Comparison of ENCODE assay signal across 18 mouse cellular contexts in genomic region chr4:139247966-139248365, GRCm38 (mm10). TPM values are rescaled to one million over a fixed set of nuclear protein-coding genes. Genes with fewer than 3 reads are reported as not detected.
DNase-seq lines count a peak whose midpoint lies in the region; ATAC-seq and TF ChIP-seq lines count a peak whose summit lies in the region.
"Had no signal": no experiment of that assay in that cellular context is flagged by ENCODE, and none has a peak within 500 bp of the region (broad histone marks: within the 10 kb centered on the region; RNA-seq: fewer than 3 reads in every experiment).

No protein-coding gene starts in this region.

- H3K36me3 ChIP-seq in forebrain, embryonic 10.5 days (replicated peaks), result peaks cover 12% of the 10 kb centered on the region
- no peaks in the 10 kb centered on the region for H3K36me3 ChIP-seq in forebrain, embryonic 15.5 days
- H3K36me3 ChIP-seq in limb, embryonic 15.5 days, result 0 out of 2 replicates have a peak, but pooled peaks cover 1% of the 10 kb centered on the region

- H3K27me3 ChIP-seq in forebrain, embryonic 10.5 days (ENCODE audit: poor library complexity, severe bottlenecking), result no peaks in the 10 kb centered on the region
- H3K27me3 ChIP-seq in forebrain, embryonic 15.5 days, result no peaks in the 10 kb centered on the region
- no peaks in the 10 kb centered on the region for H3K27me3 ChIP-seq in limb, embryonic 15.5 days
- H3K27me3 ChIP-seq: forebrain, embryonic 13.5 days; liver, embryonic 15.5 days; megakaryocyte, embryonic 14.5 days; neural tube, embryonic 12.5 days had no signal

- TF ChIP-seq CTCF in layer of hippocampus, adult 2 months (conservative IDR thresholded peaks at IDR 0.05), result no peak
- no peak for TF ChIP-seq CTCF in embryonic fibroblast, embryonic 13.5 days (IDR thresholded peaks at IDR 0.05; ENCODE audit: borderline replicate concordance, insufficient read depth, low read length)

- 87% methylated on average over 7 of the region's 7 CpGs for WGBS in forebrain, embryonic 10.5 days
- 90% methylated on average over 7 of the region's 7 CpGs for WGBS in forebrain, embryonic 15.5 days
- WGBS in limb, embryonic 15.5 days, result 52% methylated on average over 7 of the region's 7 CpGs

- H3K9ac ChIP-seq in forebrain, embryonic 15.5 days (replicated peaks), result no peak overlapping the region
- H3K9ac ChIP-seq in limb, embryonic 15.5 days, result no peak overlapping the region
- H3K9ac ChIP-seq: forebrain, embryonic 13.5 days; liver, embryonic 15.5 days; neural tube, embryonic 12.5 days had no signal

- H3K27ac ChIP-seq in forebrain, embryonic 10.5 days, result peak overlapping the region; percentile 78
- H3K27ac ChIP-seq in forebrain, embryonic 15.5 days (replicated peaks), result no peak overlapping the region
- H3K27ac ChIP-seq in layer of hippocampus, adult 2 months, result peak overlapping the region; percentile 32; the same call in 1 of the 2 replicates
- H3K27ac ChIP-seq in embryonic fibroblast, embryonic 13.5 days (ENCODE audit: insufficient read depth, low read length), result peak overlapping the region; percentile 3; the same call in 1 of the 2 replicates
- H3K27ac ChIP-seq in limb, embryonic 15.5 days, result peak overlapping the region; percentile 80; the same call in 1 of the 2 replicates
- H3K27ac ChIP-seq: forebrain, embryonic 13.5 days; liver, embryonic 15.5 days; neural tube, embryonic 12.5 days had no signal

- H3K4me2 ChIP-seq in forebrain, embryonic 15.5 days (replicated peaks), result no peak overlapping the region
- no peak overlapping the region for H3K4me2 ChIP-seq in limb, embryonic 15.5 days
- H3K4me2 ChIP-seq: forebrain, embryonic 13.5 days; liver, embryonic 15.5 days; neural tube, embryonic 12.5 days had no signal

- no peak for ATAC-seq in forebrain, embryonic 15.5 days (replicated peaks)
- no peak for ATAC-seq in limb, embryonic 15.5 days (ENCODE audit: insufficient number of reproducible peaks, low FRiP score, low TSS enrichment, low read depth)
- ATAC-seq: forebrain, embryonic 13.5 days had no signal

- H3K9me3 ChIP-seq in forebrain, embryonic 10.5 days, result no peaks in the 10 kb centered on the region
- no peaks in the 10 kb centered on the region for H3K9me3 ChIP-seq in forebrain, embryonic 15.5 days
- H3K9me3 ChIP-seq in limb, embryonic 15.5 days, result no peaks in the 10 kb centered on the region
- H3K9me3 ChIP-seq: forebrain, embryonic 13.5 days; liver, embryonic 15.5 days; megakaryocyte, embryonic 14.5 days; neural tube, embryonic 12.5 days had no signal

- no peak for TF ChIP-seq POLR2A in embryonic fibroblast, embryonic 13.5 days (IDR thresholded peaks at IDR 0.05; ENCODE audit: low read depth, low read length)

- H3K4me1 ChIP-seq in forebrain, embryonic 10.5 days, result peaks cover 97% of the 10 kb centered on the region
- H3K4me1 ChIP-seq in forebrain, embryonic 15.5 days, result peaks cover 37% of the 10 kb centered on the region
- H3K4me1 ChIP-seq in embryonic fibroblast, embryonic 13.5 days (ENCODE audit: control insufficient read depth, insufficient read depth, low read length), result peaks cover 45% of the 10 kb centered on the region
- H3K4me1 ChIP-seq in limb, embryonic 15.5 days, result peaks cover 91% of the 10 kb centered on the region

- DNase-seq in forebrain, embryonic 10.5 days (ENCODE audit: extremely low spot score, low spot score), result no peak
- no peak for DNase-seq in layer of hippocampus, adult 2 months (ENCODE audit: low spot score in 2 of 2)
- no peak for DNase-seq in layer of hippocampus, adult 18-20 months (ENCODE audit: low spot score in 2 of 2)
- no peak for DNase-seq in cerebellum, adult 11 months
- DNase-seq in embryo, embryonic 10.5 days (ENCODE audit: low spot score), result no peak
- DNase-seq: cerebellum, adult 9-11 months; heart, postnatal 4 days; kidney, adult 9 months; kidney, postnatal 4 days; left cerebral cortex, postnatal 4 days; thymus, postnatal 36 days had no signal

- no peak overlapping the region for H3K4me3 ChIP-seq in forebrain, embryonic 10.5 days
- H3K4me3 ChIP-seq in forebrain, embryonic 15.5 days, result no peak overlapping the region
- no peak overlapping the region for H3K4me3 ChIP-seq in layer of hippocampus, adult 2 months
- no peak overlapping the region for H3K4me3 ChIP-seq in embryonic fibroblast, embryonic 13.5 days (ENCODE audit: insufficient read depth, low read length)
- H3K4me3 ChIP-seq in limb, embryonic 15.5 days, result no peak overlapping the region
- H3K4me3 ChIP-seq: forebrain, embryonic 13.5 days; liver, embryonic 15.5 days; neural tube, embryonic 12.5 days had no signal

RNA-seq across cellular contexts. Expression of gene Capzb, which starts 55.3 kb away (rescaled TPM):
- 340 and 360 TPM in 2 replicates for polyA plus RNA-seq in forebrain, embryonic 10.5 days (2016; fragmentation: Nextera tagmentation; extraction: Ambion mirVana)
- 312 and 323 TPM in 2 replicates for polyA plus RNA-seq in forebrain, embryonic 15.5 days (2015; fragmentation: Nextera tagmentation; extraction: Ambion mirVana)
- 100 to 1,000 TPM; 374 to 416 TPM for total RNA-seq in layer of hippocampus, adult 2 months (2021)
- total RNA-seq in layer of hippocampus, adult 18-20 months (2021), result 100 to 1,000 TPM; 400 to 403 TPM
- polyA plus RNA-seq in embryonic fibroblast, embryonic 13.5 days (2011; ENCODE audit: insufficient read length, low read depth, missing spikeins), result 355 and 440 TPM in 2 replicates
- polyA plus RNA-seq in limb, embryonic 15.5 days (2015; fragmentation: Nextera tagmentation; extraction: Ambion mirVana), result 399 and 425 TPM in 2 replicates
